Mouse (Mus musculus): ENCODE measurements at regions not wholly inside any gene's neighbourhood (a gene's known extent, or its start where the extent isn't known, plus 50 kb on each side); places are given as distances from the start of the nearest gene placed in this dataset.
A peak's percentile ranks its signal among the peaks of the same experiment; 100 is the strongest.

DNA sequence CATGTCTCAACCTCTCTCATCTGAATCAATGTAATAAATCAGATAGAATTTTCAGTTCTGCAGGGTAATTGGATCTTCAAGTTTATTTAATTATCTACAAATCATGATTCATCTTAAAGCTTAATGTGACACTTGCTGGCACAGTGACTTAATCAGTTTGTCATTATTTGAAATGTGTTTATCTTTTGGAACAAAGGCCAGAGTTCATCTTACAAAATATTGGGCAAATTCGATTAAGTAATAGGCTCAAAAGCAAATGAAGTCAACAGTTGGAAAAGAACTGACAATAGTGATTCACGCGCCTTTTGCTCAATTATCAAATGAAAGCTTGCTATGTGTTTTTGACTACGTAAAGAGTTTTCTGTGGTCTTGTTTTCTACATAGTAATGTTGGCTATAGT lies 93.4 kb upstream of the Hcn1 start:
- WGBS, result 92% methylated on average over 4 of the region's 4 CpGs
- no peaks in the 10 kb centered on the region for H3K36me3 ChIP-seq
- no peak for DNase-seq (ENCODE audit: low spot score)
- no peaks in the 10 kb centered on the region for H3K27me3 ChIP-seq (ENCODE audit: low read depth, poor library complexity, severe bottlenecking)
- H3K9me3 ChIP-seq (replicated peaks), result no peaks in the 10 kb centered on the region
- no peak overlapping the region for H3K4me3 ChIP-seq
- H3K4me1 ChIP-seq, result no peaks in the 10 kb centered on the region
- no peak overlapping the region for H3K27ac ChIP-seq

DNA sequence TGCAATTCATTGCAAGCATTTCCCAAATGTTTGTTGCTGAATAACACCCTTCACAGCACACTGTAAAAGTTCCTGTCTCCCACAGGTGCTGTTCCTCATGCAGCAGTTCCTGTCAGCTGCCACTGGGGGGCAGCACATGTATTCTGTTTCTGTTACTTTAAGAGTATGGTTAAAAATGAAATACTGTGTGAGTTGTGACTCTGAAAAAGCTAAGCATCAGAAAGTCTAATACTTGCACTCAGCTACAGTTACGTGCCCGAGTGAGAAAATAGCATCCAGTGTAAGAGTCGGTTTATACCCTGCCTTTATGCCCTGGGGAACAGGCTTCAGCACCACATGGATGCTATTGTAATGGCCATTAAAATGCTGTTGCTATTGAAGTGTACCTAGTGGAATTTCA lies 52.0 kb upstream of the Hcn1 start:
- Histone ChIP-seq H3K27me3 (ENCODE audit: low read depth, poor library complexity, severe bottlenecking) (no peaks in the 10 kb centered on the region), H3K27ac (no peak overlapping the region), H3K4me3 (no peak overlapping the region), H3K4me1 (no peaks in the 10 kb centered on the region), H3K36me3 (no peaks in the 10 kb centered on the region), H3K9me3 (replicated peaks) (no peaks in the 10 kb centered on the region)
- 48% methylated on average over 3 of the region's 3 CpGs for WGBS
- peak; percentile 50 for DNase-seq (ENCODE audit: low spot score)
